Mouse (Mus musculus): ENCODE data around the gene Cend1.

DNA sequence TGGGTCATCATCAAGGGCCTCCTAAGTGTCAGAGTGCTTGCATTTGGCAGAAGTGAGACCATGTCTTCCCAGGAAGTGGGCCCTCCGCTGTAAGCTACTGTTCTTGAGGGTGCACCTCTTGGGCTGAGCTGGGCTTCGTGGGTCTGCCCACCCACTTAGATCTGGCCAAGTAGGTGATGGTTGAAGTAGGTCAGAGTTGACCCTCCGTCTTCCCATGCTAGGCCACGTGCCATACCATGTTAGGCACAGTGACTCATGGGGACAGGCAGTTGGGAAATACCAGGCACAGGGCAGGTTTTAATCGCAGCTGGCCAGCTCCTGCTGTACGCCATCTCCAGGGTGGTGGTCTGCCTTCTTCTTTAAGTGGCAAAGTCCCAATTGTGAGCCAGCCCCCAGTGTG is 27.4 kb upstream of the Cend1 start:
- TF ChIP-seq CTCF (IDR thresholded peaks at IDR 0.05; ENCODE audit: borderline replicate concordance, insufficient read depth, low read length) (no peak), POLR2A (IDR thresholded peaks at IDR 0.05; ENCODE audit: low read depth, low read length) (no peak)
